ENCODE assay signal across 9 mouse cellular contexts in genomic region chr2:105669371-105669861, GRCm38 (mm10). TPM values are rescaled to one million over a fixed set of nuclear protein-coding genes. Genes with fewer than 3 reads are reported as not detected.
A peak's percentile ranks its signal among the peaks of the same experiment; 100 is the strongest.
DNase-seq lines count a peak whose midpoint lies in the region; ATAC-seq lines count a peak whose summit lies in the region.
"Had no signal": no experiment of that assay in that cellular context is flagged by ENCODE, and none has a peak within 500 bp of the region (broad histone marks: within the 10 kb centered on the region; RNA-seq: fewer than 3 reads in every experiment).

No protein-coding gene starts in this region.

- ATAC-seq in intestine, embryonic 14.5 days (replicated peaks; ENCODE audit: low FRiP score, low TSS enrichment, low read depth), result no peak
- ATAC-seq in intestine, embryonic 15.5 days, result no peak
- ATAC-seq in hindbrain, embryonic 14.5 days (ENCODE audit: low FRiP score), result no peak
- no peak for ATAC-seq in neural tube, embryonic 15.5 days (ENCODE audit: low FRiP score)

- peaks cover 100% of the 10 kb centered on the region for H3K27me3 ChIP-seq in intestine, embryonic 14.5 days (replicated peaks; ENCODE audit: control insufficient read depth, insufficient read depth, low read length)
- peaks cover 98% of the 10 kb centered on the region for H3K27me3 ChIP-seq in intestine, embryonic 15.5 days (replicated peaks)
- peaks cover 99% of the 10 kb centered on the region for H3K27me3 ChIP-seq in hindbrain, embryonic 14.5 days (ENCODE audit: control insufficient read depth, insufficient read depth, low read length)
- peaks cover 99% of the 10 kb centered on the region for H3K27me3 ChIP-seq in neural tube, embryonic 15.5 days (replicated peaks)

- H3K4me3 ChIP-seq in intestine, embryonic 14.5 days (ENCODE audit: low read depth, low read length), result no peak overlapping the region
- H3K4me3 ChIP-seq in intestine, embryonic 15.5 days (replicated peaks), result no peak overlapping the region; the same call in 1 of the 2 replicates
- peak overlapping the region; percentile 25 for H3K4me3 ChIP-seq in hindbrain, embryonic 14.5 days (replicated peaks; ENCODE audit: low read length)
- peak overlapping the region; percentile 27 for H3K4me3 ChIP-seq in neural tube, embryonic 15.5 days (replicated peaks)

- no peak overlapping the region for H3K27ac ChIP-seq in intestine, embryonic 14.5 days (ENCODE audit: low read depth)
- H3K27ac ChIP-seq in intestine, embryonic 15.5 days, result no peak overlapping the region
- H3K27ac ChIP-seq in hindbrain, embryonic 14.5 days, result no peak overlapping the region
- H3K27ac ChIP-seq in neural tube, embryonic 15.5 days (replicated peaks), result no peak overlapping the region

- peak; percentile 71 for DNase-seq in intestine, embryonic 14.5 days (ENCODE audit: low spot score)
- DNase-seq in cerebellum, postnatal 25 days, result peak; percentile 61 to 70
- no peak for DNase-seq in hindbrain, embryonic 14.5 days (ENCODE audit: low spot score)
- DNase-seq in spleen, postnatal 14 days (ENCODE audit: low spot score in 2 of 2), result no peak
- no peak for DNase-seq in ovary, postnatal 14 days (ENCODE audit: low spot score)
- DNase-seq in adrenal gland, postnatal 10 days, result no peak
- DNase-seq: lung, postnatal 10 days had no signal

- no peak overlapping the region for H3K4me2 ChIP-seq in intestine, embryonic 14.5 days (ENCODE audit: low read length)
- H3K4me2 ChIP-seq in intestine, embryonic 15.5 days (replicated peaks), result no peak overlapping the region
- peak overlapping the region; percentile 45 for H3K4me2 ChIP-seq in hindbrain, embryonic 14.5 days (replicated peaks)
- peak overlapping the region; percentile 47 for H3K4me2 ChIP-seq in neural tube, embryonic 15.5 days

- H3K9ac ChIP-seq in intestine, embryonic 14.5 days (ENCODE audit: low read length), result no peak overlapping the region
- no peak overlapping the region for H3K9ac ChIP-seq in intestine, embryonic 15.5 days
- peak overlapping the region; percentile 28 for H3K9ac ChIP-seq in hindbrain, embryonic 14.5 days
- H3K9ac ChIP-seq in neural tube, embryonic 15.5 days (replicated peaks), result 0 out of 2 replicates have a peak overlapping the region, but pooled peaks have one; percentile 8

- no peaks in the 10 kb centered on the region for H3K36me3 ChIP-seq in intestine, embryonic 14.5 days (ENCODE audit: control insufficient read depth, insufficient read depth, low read length)
- H3K36me3 ChIP-seq in intestine, embryonic 15.5 days, result no peaks in the 10 kb centered on the region
- no peaks in the 10 kb centered on the region for H3K36me3 ChIP-seq in hindbrain, embryonic 14.5 days (replicated peaks; ENCODE audit: control insufficient read depth, insufficient read depth)
- no peaks in the 10 kb centered on the region for H3K36me3 ChIP-seq in neural tube, embryonic 15.5 days

- under 1% methylated on average over 35 of the region's 35 CpGs for WGBS in intestine, embryonic 14.5 days
- under 1% methylated on average over 35 of the region's 35 CpGs for WGBS in intestine, embryonic 15.5 days
- WGBS in hindbrain, embryonic 14.5 days, result under 1% methylated on average over 35 of the region's 35 CpGs
- WGBS in neural tube, embryonic 15.5 days, result 1% methylated on average over 35 of the region's 35 CpGs

- no peaks in the 10 kb centered on the region for H3K4me1 ChIP-seq in intestine, embryonic 14.5 days (replicated peaks; ENCODE audit: control insufficient read depth, insufficient read depth, low read length)
- H3K4me1 ChIP-seq in intestine, embryonic 15.5 days (replicated peaks), result peaks cover 24% of the 10 kb centered on the region
- H3K4me1 ChIP-seq in hindbrain, embryonic 14.5 days (replicated peaks; ENCODE audit: control insufficient read depth, insufficient read depth, low read length), result peaks cover 6% of the 10 kb centered on the region; the same call in 1 of the 2 replicates
- H3K4me1 ChIP-seq in neural tube, embryonic 15.5 days, result peaks cover 27% of the 10 kb centered on the region

- no peaks in the 10 kb centered on the region for H3K9me3 ChIP-seq in intestine, embryonic 14.5 days (ENCODE audit: control insufficient read depth, low read length)
- H3K9me3 ChIP-seq in intestine, embryonic 15.5 days, result no peaks in the 10 kb centered on the region
- H3K9me3 ChIP-seq in hindbrain, embryonic 14.5 days (ENCODE audit: control insufficient read depth, low read length), result no peaks in the 10 kb centered on the region
- H3K9me3 ChIP-seq in neural tube, embryonic 15.5 days (replicated peaks), result no peaks in the 10 kb centered on the region

RNA-seq across cellular contexts. Expression of gene Pax6, which starts 0.7 kb away (rescaled TPM):
- 0.19 and 2.2 TPM in 2 replicates for polyA plus RNA-seq in intestine, embryonic 14.5 days (2014; fragmentation: Nextera tagmentation; extraction: Ambion mirVana)
- polyA plus RNA-seq in intestine, embryonic 15.5 days (2015; fragmentation: Nextera tagmentation; extraction: Ambion mirVana), result 2.3 and 2.8 TPM in 2 replicates
- 26.9 and 28.1 TPM in 2 replicates for polyA plus RNA-seq in hindbrain, embryonic 14.5 days (2014; fragmentation: Nextera tagmentation; extraction: Ambion mirVana)
- 9.4 and 11.4 TPM in 2 replicates for polyA plus RNA-seq in neural tube, embryonic 15.5 days (2015; fragmentation: Nextera tagmentation; extraction: Ambion mirVana)
- total RNA-seq in adrenal gland, postnatal 10 days (2021), result under 1 TPM in 1 of 2 experiments, not detected in 1; 0.36 TPM

Comparison
In these comparisons a context has a peak if more than half of its experiments do, and no peak if none do; other contexts are left out.
1. DNase-seq: peak in intestine, embryonic 14.5 days (single experiment) and cerebellum, postnatal 25 days (2 of 2); none in hindbrain, embryonic 14.5 days (single experiment), spleen, postnatal 14 days (0 of 2), ovary, postnatal 14 days (single experiment) and adrenal gland, postnatal 10 days (single experiment).
2. H3K4me2 ChIP-seq: peak in hindbrain, embryonic 14.5 days (single experiment) and neural tube, embryonic 15.5 days (single experiment); none in intestine, embryonic 14.5 days (single experiment) and intestine, embryonic 15.5 days (single experiment).
3. H3K4me3 ChIP-seq: peak in hindbrain, embryonic 14.5 days (single experiment) and neural tube, embryonic 15.5 days (single experiment); none in intestine, embryonic 14.5 days (single experiment) and intestine, embryonic 15.5 days (single experiment).
4. H3K9ac ChIP-seq: peak in hindbrain, embryonic 14.5 days (single experiment) and neural tube, embryonic 15.5 days (single experiment); none in intestine, embryonic 14.5 days (single experiment) and intestine, embryonic 15.5 days (single experiment).